In genomic region chr9:69292776-69293687, GRCm38 (mm10) we compare ENCODE assay signal across 23 mouse cellular contexts.
DNase-seq lines count a peak whose midpoint lies in the region; ATAC-seq lines count a peak whose summit lies in the region.
"Had no signal": no experiment of that assay in that cellular context is flagged by ENCODE, and none has a peak within 500 bp of the region (broad histone marks: within the 10 kb centered on the region; RNA-seq: fewer than 3 reads in every experiment).

No protein-coding gene starts in this region.

- no peak overlapping the region for H3K9ac ChIP-seq in midbrain, embryonic 11.5 days (ENCODE audit: low read length)
- no peak overlapping the region for H3K9ac ChIP-seq in kidney, embryonic 16.5 days (replicated peaks; ENCODE audit: low read length)
- H3K9ac ChIP-seq: heart, embryonic 15.5 days; liver, embryonic 14.5 days; midbrain, embryonic 12.5 days; stomach, embryonic 15.5 days had no signal

- H3K27me3 ChIP-seq in heart, embryonic 10.5 days (ENCODE audit: insufficient read depth, poor library complexity, severe bottlenecking), result peaks cover 21% of the 10 kb centered on the region; the same call in 1 of the 2 replicates
- peaks cover 13% of the 10 kb centered on the region; the same call in 1 of the 2 replicates for H3K27me3 ChIP-seq in midbrain, embryonic 11.5 days (ENCODE audit: control insufficient read depth, insufficient read depth, low read length)
- peaks cover 58% of the 10 kb centered on the region for H3K27me3 ChIP-seq in midbrain, embryonic 10.5 days (ENCODE audit: low read depth, poor library complexity, severe bottlenecking)
- H3K27me3 ChIP-seq in limb, embryonic 10.5 days (ENCODE audit: low read depth, poor library complexity, severe bottlenecking), result peaks cover 47% of the 10 kb centered on the region
- H3K27me3 ChIP-seq in kidney, embryonic 16.5 days (ENCODE audit: insufficient read depth, low read length), result peaks cover 8% of the 10 kb centered on the region; the same call in 1 of the 2 replicates
- H3K27me3 ChIP-seq: heart, embryonic 15.5 days had no signal

- H3K36me3 ChIP-seq in heart, embryonic 10.5 days, result no peaks in the 10 kb centered on the region
- H3K36me3 ChIP-seq in midbrain, embryonic 11.5 days (ENCODE audit: control insufficient read depth, insufficient read depth, low read length), result no peaks in the 10 kb centered on the region
- no peaks in the 10 kb centered on the region for H3K36me3 ChIP-seq in midbrain, embryonic 10.5 days
- no peaks in the 10 kb centered on the region for H3K36me3 ChIP-seq in limb, embryonic 10.5 days
- no peaks in the 10 kb centered on the region for H3K36me3 ChIP-seq in kidney, embryonic 16.5 days (ENCODE audit: insufficient read depth, low read length)
- H3K36me3 ChIP-seq: heart, embryonic 15.5 days; midbrain, embryonic 12.5 days; stomach, embryonic 15.5 days had no signal

- peak; percentile 58 for DNase-seq in heart, embryonic 10.5 days (ENCODE audit: low spot score)
- no peak for DNase-seq in heart, postnatal 4 days
- DNase-seq in midbrain, embryonic 11.5 days (ENCODE audit: low spot score, missing footprints), result peak; percentile 86
- DNase-seq in midbrain, embryonic 10.5 days (ENCODE audit: low spot score), result no peak
- peak; percentile 53 for DNase-seq in limb, embryonic 10.5 days (ENCODE audit: low spot score)
- DNase-seq in left cerebral cortex, postnatal 14 days (ENCODE audit: low spot score in 2 of 2), result no peak
- DNase-seq: adrenal gland, postnatal 36 days; B cell, adult 2 months; cerebellum, adult 11-12 months; cerebellum, postnatal 25 days; embryo, embryonic 11 days; heart, adult 18-20 months; kidney, adult 11 months; kidney, postnatal 10 days; retina, postnatal 1 day; thymus, adult 2 months had no signal

- peaks cover 22% of the 10 kb centered on the region for H3K4me1 ChIP-seq in heart, embryonic 10.5 days
- H3K4me1 ChIP-seq in midbrain, embryonic 11.5 days (ENCODE audit: control insufficient read depth, insufficient read depth, low read length), result peaks cover 8% of the 10 kb centered on the region
- peaks cover 37% of the 10 kb centered on the region for H3K4me1 ChIP-seq in midbrain, embryonic 10.5 days
- peaks cover 72% of the 10 kb centered on the region for H3K4me1 ChIP-seq in limb, embryonic 10.5 days
- H3K4me1 ChIP-seq in kidney, embryonic 16.5 days (ENCODE audit: insufficient read depth, low read length), result peaks cover 18% of the 10 kb centered on the region

- intact Hi-C loops in left cerebral cortex, postnatal 14 days (cut with DNase I), result loop anchor here (10.0 kb wide), 3 partner anchors 338 to 1278 kb away; no protein-coding TSS in a partner anchor

- WGBS in heart, embryonic 10.5 days, result 86% methylated on average over 12 of the region's 12 CpGs
- 76% methylated on average over 12 of the region's 12 CpGs for WGBS in midbrain, embryonic 11.5 days
- 71% methylated on average over 12 of the region's 12 CpGs for WGBS in midbrain, embryonic 10.5 days
- WGBS in limb, embryonic 10.5 days, result 71% methylated on average over 12 of the region's 12 CpGs
- WGBS in kidney, embryonic 16.5 days, result 81% methylated on average over 12 of the region's 12 CpGs

- no peak for ATAC-seq in midbrain, embryonic 11.5 days (ENCODE audit: low FRiP score)
- no peak for ATAC-seq in kidney, embryonic 16.5 days (ENCODE audit: low FRiP score, low TSS enrichment)

- no peaks in the 10 kb centered on the region for H3K9me3 ChIP-seq in heart, embryonic 10.5 days
- no peaks in the 10 kb centered on the region for H3K9me3 ChIP-seq in midbrain, embryonic 11.5 days (ENCODE audit: control insufficient read depth, low read length)
- H3K9me3 ChIP-seq in midbrain, embryonic 10.5 days (replicated peaks), result no peaks in the 10 kb centered on the region
- H3K9me3 ChIP-seq in limb, embryonic 10.5 days (replicated peaks), result no peaks in the 10 kb centered on the region
- H3K9me3 ChIP-seq in kidney, embryonic 16.5 days (ENCODE audit: low read length), result no peaks in the 10 kb centered on the region
- H3K9me3 ChIP-seq: heart, embryonic 15.5 days; midbrain, embryonic 12.5 days; stomach, embryonic 15.5 days had no signal

- H3K4me2 ChIP-seq in midbrain, embryonic 11.5 days, result no peak overlapping the region
- H3K4me2 ChIP-seq in kidney, embryonic 16.5 days (replicated peaks; ENCODE audit: low read depth, low read length), result no peak overlapping the region
- H3K4me2 ChIP-seq: heart, embryonic 15.5 days; midbrain, embryonic 12.5 days; stomach, embryonic 15.5 days had no signal

- H3K4me3 ChIP-seq in heart, embryonic 10.5 days, result no peak overlapping the region
- H3K4me3 ChIP-seq in midbrain, embryonic 11.5 days (ENCODE audit: low read depth, low read length), result no peak overlapping the region
- no peak overlapping the region for H3K4me3 ChIP-seq in midbrain, embryonic 10.5 days
- H3K4me3 ChIP-seq in limb, embryonic 10.5 days, result no peak overlapping the region
- H3K4me3 ChIP-seq in kidney, embryonic 16.5 days (ENCODE audit: low read length), result no peak overlapping the region
- H3K4me3 ChIP-seq: heart, embryonic 15.5 days; left cerebral cortex, adult 2 months; midbrain, embryonic 12.5 days; stomach, embryonic 15.5 days had no signal

- no peak overlapping the region for H3K27ac ChIP-seq in heart, embryonic 10.5 days
- H3K27ac ChIP-seq in midbrain, embryonic 11.5 days (ENCODE audit: low read depth, low read length), result no peak overlapping the region
- H3K27ac ChIP-seq in midbrain, embryonic 10.5 days (replicated peaks), result no peak overlapping the region
- peak overlapping the region; percentile 36; the same call in 1 of the 2 replicates for H3K27ac ChIP-seq in limb, embryonic 10.5 days
- H3K27ac ChIP-seq in kidney, embryonic 16.5 days (ENCODE audit: low read length), result no peak overlapping the region
- H3K27ac ChIP-seq: heart, embryonic 15.5 days; left cerebral cortex, adult 2 months; liver, embryonic 14.5 days; macrophage; midbrain, embryonic 12.5 days; stomach, embryonic 15.5 days had no signal

Comparison
In these comparisons a context has a peak if more than half of its experiments do, and no peak if none do; other contexts are left out.
1. DNase-seq: peak in heart, embryonic 10.5 days (single experiment), midbrain, embryonic 11.5 days (single experiment) and limb, embryonic 10.5 days (single experiment); none in heart, postnatal 4 days (single experiment), midbrain, embryonic 10.5 days (single experiment) and left cerebral cortex, postnatal 14 days (0 of 2).